Mouse (Mus musculus): ENCODE results near the gene Il16.

Gene Il16

GRCm38 (mm10) chr7:83678506-83678905 is 67.0 kb downstream of the Il16 start:
- no peak for DNase-seq (ENCODE audit: low spot score)

- DNase-seq (ENCODE audit: low spot score), result no peak
Observed at GRCm38 (mm10) chr7:83677296-83677695, 68.2 kb downstream of the Il16 start.

DNA sequence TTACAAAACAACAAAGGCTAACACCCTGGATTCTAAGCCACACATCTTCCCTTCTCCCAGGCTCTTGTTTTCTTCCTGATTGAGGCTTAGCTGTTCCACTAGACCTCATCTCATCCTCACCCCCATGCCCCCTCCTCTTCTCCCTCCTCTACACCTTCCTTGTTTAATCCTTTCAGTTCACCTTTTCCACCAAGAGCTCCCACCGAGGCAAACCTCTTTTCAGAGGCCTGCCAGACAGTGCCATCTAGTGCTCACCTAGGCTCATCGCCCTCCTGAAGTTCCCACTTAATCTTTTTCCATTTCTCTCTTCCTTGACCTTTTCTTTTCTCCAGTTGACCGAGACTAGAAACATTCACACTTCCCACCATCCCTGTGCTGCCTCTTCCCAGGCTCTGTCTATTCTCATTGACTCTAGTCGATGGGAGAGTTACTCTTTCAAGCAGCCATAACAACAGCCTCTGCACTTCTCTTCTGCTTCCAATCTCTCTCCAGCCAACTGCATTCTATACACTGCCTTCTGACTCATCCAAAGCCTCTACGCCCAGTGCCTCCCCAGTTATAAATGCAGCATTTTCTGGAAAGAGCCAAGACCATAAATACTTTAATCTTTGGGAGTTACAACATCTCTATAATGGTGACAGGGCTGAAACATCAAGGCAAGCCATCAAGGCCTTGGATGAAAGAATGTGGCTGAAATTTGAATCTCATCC is 69.8 kb downstream of the Il16 start:
- no peak for DNase-seq (ENCODE audit: low spot score)

DNA sequence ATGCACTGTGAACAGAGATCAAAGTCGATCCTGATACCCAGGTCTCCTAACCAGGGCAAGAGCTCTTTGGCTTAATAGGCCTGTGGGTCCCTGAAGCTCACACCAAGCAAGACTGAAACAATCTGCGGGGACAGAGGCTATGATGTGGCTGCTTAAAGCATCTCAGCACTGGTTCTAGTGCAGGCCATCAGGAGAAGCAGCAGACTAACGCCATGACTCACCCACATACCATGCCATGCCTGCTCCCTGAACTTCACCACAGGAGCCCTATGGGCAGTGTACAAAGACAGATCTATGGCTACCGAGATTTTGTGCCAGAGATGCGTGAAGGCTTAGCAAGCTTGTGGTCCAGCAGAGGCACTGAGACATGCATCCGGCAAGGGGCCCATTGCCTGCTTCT is 74.0 kb downstream of the Il16 start:
- no peak for DNase-seq (ENCODE audit: low spot score)

DNA sequence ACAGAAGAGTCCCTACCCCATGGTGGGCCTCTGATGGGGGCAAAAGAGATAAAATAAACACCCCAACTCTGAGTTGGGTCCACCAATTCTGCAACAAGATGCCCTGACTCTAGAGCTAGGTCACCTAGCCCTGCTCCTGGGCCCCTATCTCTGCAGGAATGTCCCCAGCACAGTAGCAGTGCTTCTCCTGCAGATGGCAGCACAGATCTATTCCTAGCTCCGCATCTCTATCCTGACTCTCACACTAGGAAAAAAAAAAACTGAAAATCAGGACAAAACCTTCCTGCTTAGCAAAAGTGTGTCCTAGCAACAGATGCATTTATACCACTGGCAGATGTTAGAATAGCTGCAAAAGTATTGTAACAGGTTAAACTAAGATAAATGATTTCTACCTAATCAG is 76.8 kb downstream of the Il16 start:
- no peak for DNase-seq (ENCODE audit: low spot score)

- DNase-seq (ENCODE audit: low spot score), result no peak
Observed at GRCm38 (mm10) chr7:83667936-83668645, 77.4 kb downstream of the Il16 start.

GRCm38 (mm10) chr7:83666087-83666595 is 79.4 kb downstream of the Il16 start:
- no peak for DNase-seq (ENCODE audit: low spot score)

- DNase-seq (ENCODE audit: low spot score), result no peak
Observed at GRCm38 (mm10) chr7:83662711-83663375, 82.7 kb downstream of the Il16 start.

DNA sequence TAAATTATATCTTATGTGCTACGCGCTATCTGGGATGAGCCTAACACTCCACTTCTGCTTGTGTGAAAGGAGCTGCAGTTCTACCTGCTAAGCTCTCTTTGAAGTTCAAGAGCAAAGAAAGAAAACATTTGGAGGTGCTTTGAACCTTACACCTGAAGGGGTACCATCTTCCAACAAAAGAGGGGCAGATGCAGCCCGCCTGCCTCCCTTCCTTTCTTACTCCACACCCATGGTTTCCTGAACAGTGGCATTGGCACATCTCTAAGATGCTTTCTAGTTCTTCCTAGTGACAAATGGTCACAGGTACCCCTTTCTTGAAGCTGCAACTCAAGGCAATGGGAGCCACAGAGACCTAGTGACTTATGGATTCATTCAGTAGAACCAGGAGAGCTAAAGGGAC is 83.8 kb downstream of the Il16 start:
- DNase-seq (ENCODE audit: low spot score), result no peak

DNA sequence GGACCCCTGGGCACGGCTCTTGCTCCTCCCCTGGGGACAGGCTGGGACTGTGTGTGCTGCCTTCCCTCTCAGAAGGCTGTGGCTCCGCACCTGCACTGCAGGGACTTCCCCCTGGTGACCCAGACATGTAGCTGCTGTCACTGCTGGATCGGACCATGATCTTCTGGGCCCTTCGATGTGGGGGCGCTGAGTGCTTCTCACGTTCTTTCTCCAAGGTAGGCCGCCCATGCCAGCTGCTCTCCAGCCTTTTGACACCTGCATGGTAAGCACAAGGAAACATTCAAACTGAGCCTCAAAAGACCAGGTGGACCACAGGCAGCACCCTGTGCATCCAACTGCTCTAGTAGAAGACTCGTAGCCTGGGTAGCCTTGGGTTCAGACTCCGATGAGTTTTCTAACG is 84.5 kb downstream of the Il16 start:
- no peak for DNase-seq (ENCODE audit: low spot score)

DNA sequence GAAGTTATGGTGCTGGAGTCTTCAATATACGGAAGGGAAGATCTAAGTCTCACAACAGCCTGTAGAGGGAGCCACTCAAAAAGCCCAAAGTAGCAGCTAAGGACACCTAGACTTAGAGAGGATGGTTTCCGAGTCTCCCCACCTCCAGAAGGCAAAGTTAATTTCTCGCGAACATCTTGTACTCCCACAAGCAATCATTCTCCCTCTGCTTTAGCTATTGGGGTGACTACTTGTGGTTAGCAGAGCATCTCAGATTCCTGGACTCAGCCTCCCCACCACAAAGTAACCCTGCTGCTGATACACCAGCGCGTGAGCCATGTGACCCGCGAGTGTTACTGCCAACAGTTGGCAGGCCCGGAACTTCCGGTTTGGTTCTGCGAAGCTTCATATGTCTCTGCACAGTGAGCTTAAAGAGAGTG is 85.2 kb downstream of the Il16 start:
- DNase-seq (ENCODE audit: low spot score), result no peak

DNA sequence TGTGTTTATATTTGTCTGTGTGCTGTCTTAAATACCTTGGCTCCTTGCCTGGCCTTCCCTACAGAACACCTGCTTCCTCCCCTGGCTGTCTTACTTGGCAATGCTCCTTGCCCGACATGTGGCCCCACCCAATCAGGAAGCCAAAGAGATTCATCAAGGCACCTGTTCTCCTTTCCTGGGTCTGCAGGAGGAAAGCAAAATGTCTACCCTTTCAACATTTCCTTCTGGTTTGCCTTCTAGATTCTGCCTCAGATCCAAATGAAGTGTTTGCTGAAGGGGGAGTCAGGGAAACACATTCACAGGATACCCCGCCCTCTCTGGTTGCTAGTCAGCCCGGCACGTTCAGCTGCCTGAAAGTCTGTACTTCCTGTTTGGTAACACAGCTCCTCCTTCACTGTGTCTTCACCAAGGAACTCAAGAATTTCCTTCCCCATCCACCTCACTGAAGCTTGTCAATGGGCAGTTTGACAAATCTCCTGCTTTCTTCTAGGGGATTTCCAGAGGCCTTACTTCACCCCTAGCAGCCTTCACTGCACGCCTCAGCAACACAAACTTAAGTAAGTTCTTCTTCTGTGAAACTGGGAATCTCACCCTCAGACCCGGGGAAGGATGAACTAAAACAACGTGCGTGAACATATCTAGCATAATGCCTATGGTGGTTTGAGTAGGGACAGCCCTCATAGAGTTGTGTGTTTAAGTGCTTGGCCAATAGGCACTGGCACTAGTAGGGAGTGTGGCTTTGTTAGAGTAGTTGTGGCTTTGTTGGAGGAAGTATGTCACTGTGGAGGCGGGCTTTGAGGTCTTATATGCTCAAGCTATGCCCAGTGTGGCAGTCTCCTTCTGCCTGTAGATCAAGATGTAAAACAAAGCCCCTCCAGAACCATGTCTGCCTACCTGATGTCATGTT is 86.1 kb downstream of the Il16 start:
- DNase-seq (ENCODE audit: low spot score), result no peak

DNA sequence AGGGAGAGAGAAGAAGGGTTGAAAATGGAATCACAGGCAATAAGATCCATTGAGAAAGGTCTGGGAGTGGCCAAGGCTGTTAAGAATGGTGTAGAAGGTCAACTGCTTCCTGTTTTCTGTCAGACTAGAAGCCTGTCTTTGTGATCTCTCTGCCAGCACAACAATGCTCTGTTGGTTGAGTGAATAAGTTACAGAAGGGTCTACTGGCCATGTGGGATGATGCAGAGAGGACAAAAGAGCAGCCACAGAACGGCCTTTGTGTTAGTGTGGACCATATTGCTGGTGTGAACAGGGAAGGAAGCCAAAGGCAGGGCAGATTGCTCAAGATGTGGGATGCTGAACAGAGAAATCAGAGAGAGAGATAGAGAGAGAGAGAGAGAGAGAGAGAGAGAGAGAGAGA is 86.8 kb downstream of the Il16 start:
- DNase-seq (ENCODE audit: low spot score), result no peak

DNA sequence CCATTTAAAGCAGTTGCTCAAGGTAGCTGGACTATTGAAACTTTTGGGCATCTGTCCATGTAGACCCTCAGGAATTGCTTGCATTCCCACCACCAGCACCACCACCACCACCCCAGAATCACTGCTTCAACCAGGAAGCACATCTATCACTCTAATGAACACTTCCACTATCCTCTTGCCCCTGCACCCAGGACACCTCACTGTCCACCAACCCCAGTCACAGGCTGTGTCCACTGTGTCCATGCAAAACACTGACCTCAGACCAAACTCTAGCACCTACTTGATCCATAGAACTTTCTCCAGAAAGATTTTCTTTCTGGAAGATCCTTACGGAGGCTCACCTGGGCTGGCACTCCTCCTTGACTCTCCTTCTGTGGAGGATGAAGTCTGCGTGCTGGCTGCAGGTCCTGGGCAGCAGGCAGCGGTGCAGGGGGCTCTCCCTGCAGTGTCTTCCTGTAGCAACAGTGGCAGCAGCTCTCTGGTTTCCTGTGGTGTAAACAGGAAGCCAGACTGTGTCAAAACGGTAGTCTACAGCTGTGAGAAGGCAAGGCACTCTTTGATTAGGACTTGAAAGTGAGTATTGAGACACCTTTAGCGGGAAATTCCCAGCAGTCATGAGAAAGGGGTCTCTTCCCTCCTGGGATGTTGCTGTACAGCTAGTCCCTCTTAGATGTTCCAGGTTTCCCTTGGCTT is 90.4 kb downstream of the Il16 start:
- no peak for DNase-seq (ENCODE audit: low spot score)

DNA sequence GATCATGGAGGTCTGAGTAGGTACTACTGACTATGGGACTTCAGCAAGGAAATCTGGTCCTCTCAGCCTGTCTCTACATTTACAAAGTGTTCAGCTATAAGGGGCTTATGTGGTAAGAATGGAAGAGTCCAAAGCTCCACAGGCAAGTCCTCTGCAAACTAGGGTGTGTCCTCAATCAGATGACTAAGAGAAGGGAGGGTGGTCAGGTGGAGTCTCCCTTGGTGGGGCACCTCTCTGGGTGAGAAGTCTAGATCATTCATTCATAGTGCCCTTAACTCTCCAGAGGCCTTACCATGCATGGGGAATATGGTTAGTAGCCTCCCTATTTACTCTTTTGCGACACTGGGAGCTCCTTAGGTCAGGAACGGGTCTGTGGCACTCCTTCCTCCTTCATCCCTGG is 91.3 kb downstream of the Il16 start:
- no peak for DNase-seq (ENCODE audit: low spot score)

DNA sequence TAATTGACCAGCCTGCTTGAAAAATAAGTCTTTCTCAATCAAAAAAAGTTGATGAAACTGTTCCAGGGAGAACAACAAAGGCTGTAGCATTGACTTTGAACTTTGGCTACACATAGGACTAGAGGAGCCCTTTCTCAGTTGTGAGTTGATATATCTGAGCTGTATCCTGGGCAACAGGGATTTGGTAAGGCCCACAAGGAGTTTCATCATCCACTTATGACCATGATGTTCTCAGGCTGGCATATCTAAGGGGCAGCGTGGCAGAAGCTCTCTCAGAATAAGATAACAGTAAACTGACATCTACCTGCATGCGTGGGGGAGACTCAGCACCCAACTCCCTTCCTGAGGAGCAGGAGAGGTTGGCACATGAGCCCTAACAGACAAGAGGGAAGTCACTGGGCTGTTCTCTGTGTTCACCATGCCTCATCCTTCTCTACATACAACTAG is 91.9 kb downstream of the Il16 start:
- DNase-seq (ENCODE audit: low spot score), result no peak

- no peak for DNase-seq (ENCODE audit: low spot score)
Observed at GRCm38 (mm10) chr7:83652498-83652897, 93.0 kb downstream of the Il16 start.

DNA sequence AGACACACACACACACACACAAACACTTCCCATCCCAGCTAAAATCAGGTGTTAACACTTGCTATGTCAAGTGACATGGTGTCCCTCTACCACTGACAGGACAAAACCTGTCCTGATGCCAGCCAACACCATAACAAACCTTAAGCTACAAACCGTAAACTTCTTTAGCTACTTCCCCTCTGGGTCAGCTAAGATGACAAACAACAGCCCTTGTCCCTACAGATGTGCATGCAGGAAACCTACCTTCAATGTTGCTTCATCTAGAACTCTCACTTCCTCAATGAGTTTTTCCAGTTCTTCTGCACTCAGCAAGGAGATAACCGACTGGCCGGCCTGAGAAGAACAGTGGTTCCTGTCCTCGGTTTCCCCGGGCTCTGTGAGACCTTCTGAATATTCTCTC is 94.9 kb downstream of the Il16 start:
- DNase-seq (ENCODE audit: low spot score), result no peak

DNA sequence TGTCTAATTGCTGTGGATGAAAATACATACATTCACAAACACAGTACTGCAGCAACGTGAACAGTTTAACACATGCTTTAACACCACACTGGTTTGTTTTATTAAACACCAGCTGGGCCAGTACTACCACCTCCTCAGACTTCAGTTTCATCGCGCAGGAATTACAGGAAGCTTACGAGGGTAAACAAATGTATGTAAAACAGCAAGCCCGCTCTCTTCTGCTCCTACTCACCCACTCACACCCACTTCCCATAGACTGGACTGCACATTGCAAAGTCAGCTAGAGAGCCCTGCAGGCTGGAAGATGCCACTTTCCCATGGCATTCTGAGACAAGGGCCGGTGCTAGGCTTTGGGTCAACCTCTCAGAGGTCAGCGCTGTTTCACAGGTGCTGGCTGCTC is 96.7 kb downstream of the Il16 start:
- no peak for DNase-seq (ENCODE audit: low spot score)

DNA sequence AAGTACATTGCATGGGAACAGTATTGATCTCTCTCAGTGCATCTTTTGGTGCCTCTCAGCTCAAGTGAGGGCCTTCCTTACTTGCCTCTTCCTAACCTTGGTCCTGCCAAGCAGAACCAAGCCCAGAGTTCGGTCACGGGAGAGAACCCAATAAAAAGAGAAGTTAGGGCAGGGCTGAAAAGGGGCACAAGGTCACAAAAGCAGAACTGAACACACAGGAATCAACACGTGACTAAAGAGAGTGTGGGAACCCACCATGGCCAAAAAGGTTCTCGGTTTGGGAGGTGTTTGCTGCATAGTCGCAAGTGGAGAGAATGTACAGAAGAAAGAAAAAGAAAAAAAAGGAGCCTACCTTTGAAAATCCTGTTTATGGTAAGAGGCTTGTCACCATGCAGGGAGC is 100.0 kb downstream of the Il16 start:
- DNase-seq (ENCODE audit: low spot score), result no peak

DNA sequence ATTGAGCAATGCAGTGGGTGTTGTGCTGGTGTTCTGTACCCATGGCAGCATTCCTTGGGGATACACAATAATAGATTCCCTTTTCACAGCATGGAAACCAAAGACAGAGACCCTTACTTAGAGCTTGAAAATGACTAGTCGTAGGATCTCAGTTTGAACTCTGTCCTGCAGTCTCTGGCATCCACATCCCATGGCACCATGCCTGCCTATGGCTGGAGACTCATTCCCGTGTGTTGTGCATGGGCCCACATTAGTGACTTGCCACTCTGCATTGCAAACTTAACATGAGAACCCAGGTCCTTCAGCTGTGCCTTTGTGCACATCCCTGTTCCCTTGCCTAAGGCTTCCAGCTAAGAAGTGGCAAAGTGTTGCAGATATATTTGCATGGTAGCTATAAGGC is 100.8 kb downstream of the Il16 start:
- DNase-seq (ENCODE audit: low spot score), result no peak

Measured in yolk sac, embryonic 10.5 days (tissue).